Mouse (Mus musculus): ENCODE data around the gene Tgif2lx2. TPM values are rescaled to one million over a fixed set of nuclear protein-coding genes. Genes with fewer than 3 reads are reported as not detected.
"Not testable (repeated sequence)": the region's sequence is repeated elsewhere in the genome, so short reads cannot be mapped to it uniquely, and the experiment has no call there.

Tgif2lx2 gene
- polyA plus RNA-seq (2016; fragmentation: Nextera tagmentation; extraction: Ambion mirVana): not detected in 2 replicates

DNA sequence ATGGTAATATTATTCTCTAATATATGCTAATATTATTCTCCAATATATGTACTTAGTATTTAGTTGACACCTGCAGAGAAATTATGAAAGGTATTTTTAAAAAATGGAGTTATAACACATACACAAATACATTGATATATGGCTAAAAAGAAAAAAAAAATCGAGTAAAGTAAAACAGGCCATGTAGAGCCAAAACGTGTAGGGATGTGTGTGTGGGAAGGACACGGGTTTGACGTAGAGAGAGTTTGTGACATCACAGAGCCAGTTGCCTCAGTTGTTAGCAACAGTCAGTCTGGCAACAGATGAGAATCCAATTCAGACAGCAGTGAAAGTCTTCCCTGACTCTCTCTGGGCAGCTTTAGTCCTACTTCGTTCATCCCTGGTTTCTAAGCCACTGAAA lies at the start of gene Tgif2lx2:
Gene Tgif2lx2, plus strand, starts transcription at position 301 of the 400 bp plus-strand sequence.
- not testable (repeated sequence) for H3K27ac ChIP-seq (replicated peaks); H3K4me3 ChIP-seq; H3K9me3 ChIP-seq; ATAC-seq (ENCODE audit: low FRiP score, low read depth); H3K4me2 ChIP-seq (replicated peaks); H3K36me3 ChIP-seq; H3K27me3 ChIP-seq; H3K9ac ChIP-seq (replicated peaks); H3K4me1 ChIP-seq
- WGBS: no CpG with 5 or more reads among the region's 5 CpGs

Other genes starting within 250 kb of the Tgif2lx2 start
- not detected in 2 replicates for gene Tgif2lx1, start 53.5 kb downstream of the Tgif2lx2 start, polyA plus RNA-seq (2016; fragmentation: Nextera tagmentation; extraction: Ambion mirVana)